Mouse (Mus musculus): ENCODE data around the gene Syn3. TPM values are rescaled to one million over a fixed set of nuclear protein-coding genes. Genes with fewer than 3 reads are reported as not detected.

The Syn3 gene
- polyA plus RNA-seq, 1 experiment from 2014 or later = 2.6 TPM

GRCm38 (mm10) chr10:86196414-86197025 is 302.2 kb downstream of the Syn3 start:
- no peak overlapping the region for H3K4me2 ChIP-seq (replicated peaks)
- no peaks in the 10 kb centered on the region for H3K36me3 ChIP-seq
- H3K27ac ChIP-seq (replicated peaks) = no peak overlapping the region
- H3K9me3 ChIP-seq (replicated peaks) = no peaks in the 10 kb centered on the region
- no peak overlapping the region for H3K4me3 ChIP-seq (replicated peaks)
- H3K4me1 ChIP-seq = peaks cover 10% of the 10 kb centered on the region; the same call in 1 of the 2 replicates
- H3K9ac ChIP-seq = no peak overlapping the region
- WGBS = 77% methylated on average over 3 of the region's 3 CpGs
- no peak for ATAC-seq (ENCODE audit: insufficient number of reproducible peaks, low FRiP score, low TSS enrichment, low read depth)
- H3K27me3 ChIP-seq = no peaks in the 10 kb centered on the region

GRCm38 (mm10) chr10:86194722-86195121 is 304.0 kb downstream of the Syn3 start:
- 52% methylated on average over 4 of the region's 4 CpGs for WGBS
- ATAC-seq (ENCODE audit: insufficient number of reproducible peaks, low FRiP score, low TSS enrichment, low read depth) = no peak
- Histone ChIP-seq H3K36me3 (no peaks in the 10 kb centered on the region), H3K4me1 (peaks cover 8% of the 10 kb centered on the region; the same call in 1 of the 2 replicates), H3K4me2 (replicated peaks) (no peak overlapping the region), H3K4me3 (replicated peaks) (no peak overlapping the region), H3K9me3 (replicated peaks) (no peaks in the 10 kb centered on the region), H3K9ac (no peak overlapping the region), H3K27me3 (no peaks in the 10 kb centered on the region), H3K27ac (replicated peaks) (no peak overlapping the region)

- Histone ChIP-seq H3K27me3 (no peaks in the 10 kb centered on the region), H3K4me2 (replicated peaks) (no peak overlapping the region), H3K27ac (replicated peaks) (no peak overlapping the region), H3K4me1 (peaks cover 8% of the 10 kb centered on the region; the same call in 1 of the 2 replicates), H3K9me3 (replicated peaks) (no peaks in the 10 kb centered on the region), H3K4me3 (replicated peaks) (no peak overlapping the region), H3K36me3 (no peaks in the 10 kb centered on the region), H3K9ac (no peak overlapping the region)
- ATAC-seq (ENCODE audit: insufficient number of reproducible peaks, low FRiP score, low TSS enrichment, low read depth) = no peak
- 30% methylated on average over 4 of the region's 4 CpGs for WGBS
These were observed 304.7 kb downstream of the Syn3 start for GRCm38 (mm10) chr10:86193863-86194434.

GRCm38 (mm10) chr10:86188614-86189013 is 310.1 kb downstream of the Syn3 start:
- Histone ChIP-seq H3K36me3 (no peaks in the 10 kb centered on the region), H3K27me3 (no peaks in the 10 kb centered on the region), H3K9ac (no peak overlapping the region), H3K4me3 (replicated peaks) (no peak overlapping the region), H3K27ac (replicated peaks) (no peak overlapping the region), H3K4me1 (no peaks in the 10 kb centered on the region), H3K9me3 (replicated peaks) (no peaks in the 10 kb centered on the region), H3K4me2 (replicated peaks) (no peak overlapping the region)
- WGBS = 67% methylated on average over 4 of the region's 4 CpGs
- no peak for ATAC-seq (ENCODE audit: insufficient number of reproducible peaks, low FRiP score, low TSS enrichment, low read depth)

- Histone ChIP-seq H3K4me2 (replicated peaks) (no peak overlapping the region), H3K36me3 (no peaks in the 10 kb centered on the region), H3K4me1 (peaks cover 4% of the 10 kb centered on the region; the same call in 1 of the 2 replicates), H3K27me3 (no peaks in the 10 kb centered on the region), H3K27ac (replicated peaks) (no peak overlapping the region), H3K9me3 (replicated peaks) (no peaks in the 10 kb centered on the region), H3K9ac (no peak overlapping the region), H3K4me3 (replicated peaks) (no peak overlapping the region)
- 72% methylated on average over 5 of the region's 5 CpGs for WGBS
- no peak for ATAC-seq (ENCODE audit: insufficient number of reproducible peaks, low FRiP score, low TSS enrichment, low read depth)
These were observed 310.8 kb downstream of the Syn3 start for GRCm38 (mm10) chr10:86187881-86188280.

GRCm38 (mm10) chr10:86183148-86183885 is 315.4 kb downstream of the Syn3 start:
- no peak overlapping the region for H3K9ac ChIP-seq
- no peak for ATAC-seq (ENCODE audit: insufficient number of reproducible peaks, low FRiP score, low TSS enrichment, low read depth)
- H3K4me2 ChIP-seq (replicated peaks) = no peak overlapping the region
- H3K36me3 ChIP-seq = no peaks in the 10 kb centered on the region
- no peaks in the 10 kb centered on the region for H3K9me3 ChIP-seq (replicated peaks)
- peaks cover 12% of the 10 kb centered on the region for H3K4me1 ChIP-seq
- peak overlapping the region; percentile 66 for H3K27ac ChIP-seq (replicated peaks)
- H3K27me3 ChIP-seq = no peaks in the 10 kb centered on the region
- WGBS = 42% methylated on average over 8 of the region's 8 CpGs
- no peak overlapping the region for H3K4me3 ChIP-seq (replicated peaks)

- Histone ChIP-seq H3K4me2 (replicated peaks) (no peak overlapping the region), H3K4me1 (peaks cover 12% of the 10 kb centered on the region), H3K36me3 (no peaks in the 10 kb centered on the region), H3K9ac (no peak overlapping the region), H3K27me3 (no peaks in the 10 kb centered on the region), H3K9me3 (replicated peaks) (no peaks in the 10 kb centered on the region), H3K4me3 (replicated peaks) (no peak overlapping the region), H3K27ac (replicated peaks) (0 out of 2 replicates have a peak overlapping the region, but pooled peaks have one; percentile 23)
- 0 out of 2 replicates have a peak, but pooled peaks have one; percentile 50 for ATAC-seq (ENCODE audit: insufficient number of reproducible peaks, low FRiP score, low TSS enrichment, low read depth)
- 30% methylated on average over 3 of the region's 3 CpGs for WGBS
These were observed 316.4 kb downstream of the Syn3 start for GRCm38 (mm10) chr10:86182183-86182805.

GRCm38 (mm10) chr10:86176411-86176810 is 322.3 kb downstream of the Syn3 start:
- Histone ChIP-seq H3K9me3 (replicated peaks) (no peaks in the 10 kb centered on the region), H3K27ac (replicated peaks) (no peak overlapping the region), H3K27me3 (no peaks in the 10 kb centered on the region), H3K36me3 (no peaks in the 10 kb centered on the region), H3K4me2 (replicated peaks) (no peak overlapping the region), H3K9ac (no peak overlapping the region), H3K4me1 (no peaks in the 10 kb centered on the region), H3K4me3 (replicated peaks) (no peak overlapping the region)
- no peak for ATAC-seq (ENCODE audit: insufficient number of reproducible peaks, low FRiP score, low TSS enrichment, low read depth)
- WGBS = 91% methylated on average over 2 of the region's 2 CpGs

- H3K9ac ChIP-seq = no peak overlapping the region
- H3K4me3 ChIP-seq (replicated peaks) = no peak overlapping the region
- no peak for ATAC-seq (ENCODE audit: insufficient number of reproducible peaks, low FRiP score, low TSS enrichment, low read depth)
- H3K27me3 ChIP-seq = no peaks in the 10 kb centered on the region
- no peaks in the 10 kb centered on the region for H3K4me1 ChIP-seq
- no peaks in the 10 kb centered on the region for H3K36me3 ChIP-seq
- no peaks in the 10 kb centered on the region for H3K9me3 ChIP-seq (replicated peaks)
- 46% methylated on average over 6 of the region's 6 CpGs for WGBS
- no peak overlapping the region for H3K4me2 ChIP-seq (replicated peaks)
- H3K27ac ChIP-seq (replicated peaks) = no peak overlapping the region
These were observed 324.7 kb downstream of the Syn3 start for GRCm38 (mm10) chr10:86174017-86174416.

GRCm38 (mm10) chr10:86173284-86173683 is 325.4 kb downstream of the Syn3 start:
- Histone ChIP-seq H3K4me2 (replicated peaks) (no peak overlapping the region), H3K27ac (replicated peaks) (no peak overlapping the region), H3K9me3 (replicated peaks) (no peaks in the 10 kb centered on the region), H3K9ac (no peak overlapping the region), H3K4me1 (no peaks in the 10 kb centered on the region), H3K36me3 (no peaks in the 10 kb centered on the region), H3K27me3 (no peaks in the 10 kb centered on the region), H3K4me3 (replicated peaks) (no peak overlapping the region)
- no peak for ATAC-seq (ENCODE audit: insufficient number of reproducible peaks, low FRiP score, low TSS enrichment, low read depth)
- WGBS = 76% methylated on average over 4 of the region's 4 CpGs

- no peak overlapping the region for H3K4me3 ChIP-seq (replicated peaks)
- no peak overlapping the region for H3K9ac ChIP-seq
- WGBS = 94% methylated on average over 1 of the region's 1 CpGs
- no peaks in the 10 kb centered on the region for H3K27me3 ChIP-seq
- H3K27ac ChIP-seq (replicated peaks) = no peak overlapping the region
- ATAC-seq (ENCODE audit: insufficient number of reproducible peaks, low FRiP score, low TSS enrichment, low read depth) = no peak
- no peaks in the 10 kb centered on the region for H3K36me3 ChIP-seq
- H3K9me3 ChIP-seq (replicated peaks) = no peaks in the 10 kb centered on the region
- peaks cover 10% of the 10 kb centered on the region for H3K4me1 ChIP-seq
- no peak overlapping the region for H3K4me2 ChIP-seq (replicated peaks)
These were observed 327.4 kb downstream of the Syn3 start for GRCm38 (mm10) chr10:86171246-86171645.
